Mouse (Mus musculus) kidney, embryonic 14.5 days (tissue): Measurements from ENCODE around the gene Ltbp1. TPM values are rescaled to one million over a fixed set of nuclear protein-coding genes. Genes with fewer than 3 reads are reported as not detected.

Experiments used
- ATAC-seq: fragments of 200-750 bp; cut with Nextera tagmentation; 2 replicates; pipeline ENCODE4 v1.8.0; 2017; ENCODE audit warnings: moderate number of reproducible peaks, mild to moderate bottlenecking, moderate TSS enrichment, moderate library complexity; ENCODE audit not compliant: low FRiP score, low TSS enrichment
- H3K27ac ChIP-seq: fragments of 300-500 bp; sonication (generic); 2 replicates; pipeline ENCODE4 v1.5.1; 2014; ENCODE audit warnings: low read depth, mild to moderate bottlenecking, low read length, moderate library complexity, mixed read lengths
- H3K27me3 ChIP-seq: fragments of 300-500 bp; sonication (generic); 2 replicates; pipeline ENCODE4 v1.6.1; 2014; ENCODE audit warnings: mild to moderate bottlenecking, low read length; ENCODE audit not compliant: control insufficient read depth, insufficient read depth
- H3K36me3 ChIP-seq: fragments of 300-500 bp; sonication (generic); 2 replicates; pipeline ENCODE4 v1.6.1; 2014; ENCODE audit warnings: low read length, mixed read lengths; ENCODE audit not compliant: control insufficient read depth, insufficient read depth
- H3K4me1 ChIP-seq: fragments of 300-500 bp; sonication (generic); 2 replicates; pipeline ENCODE4 v1.6.1; 2014; ENCODE audit warnings: low read length, mixed read lengths; ENCODE audit not compliant: control insufficient read depth, insufficient read depth
- H3K4me2 ChIP-seq: fragments of 300-500 bp; sonication (generic); replicated peaks from 2 replicates; pipeline ENCODE4 v1.6.1; 2014; ENCODE audit warnings: low read depth, mild to moderate bottlenecking, low read length
- H3K4me3 ChIP-seq: fragments of 300-500 bp; sonication (generic); 2 replicates; pipeline ENCODE4 v1.5.1; 2014; ENCODE audit warnings: mild to moderate bottlenecking, low read length
- H3K9ac ChIP-seq: fragments of 300-500 bp; sonication (generic); 2 replicates; pipeline ENCODE4 v1.6.1; 2014; ENCODE audit warnings: low read depth, mild to moderate bottlenecking, low read length, moderate library complexity
- H3K9me3 ChIP-seq: fragments of 300-500 bp; sonication (generic); 2 replicates; pipeline ENCODE4 v1.6.1; 2016; ENCODE audit warnings: low read length; ENCODE audit not compliant: control insufficient read depth
- WGBS: fragments of 180-500 bp; shearing (Covaris S2); extraction: QIAGEN DNeasy Blood & Tissue Kit; methylation state at CpG from one replicate; pipeline ENCODE4 v1.1.7; 2014; 5-methylcytosine and 5-hydroxymethylcytosine counted together
- polyA plus RNA-seq: library from polyadenylated mRNA; unstranded; fragments of >200 nt; fragmentation: Nextera tagmentation; extraction: Ambion mirVana; gene quantifications from 2 replicates; pipeline ENCODE4 v1.2.1, GENCODE M21; 2014

Gene Ltbp1
- polyA plus RNA-seq, 1 experiment from 2014 or later, result 54.7 TPM

DNA sequence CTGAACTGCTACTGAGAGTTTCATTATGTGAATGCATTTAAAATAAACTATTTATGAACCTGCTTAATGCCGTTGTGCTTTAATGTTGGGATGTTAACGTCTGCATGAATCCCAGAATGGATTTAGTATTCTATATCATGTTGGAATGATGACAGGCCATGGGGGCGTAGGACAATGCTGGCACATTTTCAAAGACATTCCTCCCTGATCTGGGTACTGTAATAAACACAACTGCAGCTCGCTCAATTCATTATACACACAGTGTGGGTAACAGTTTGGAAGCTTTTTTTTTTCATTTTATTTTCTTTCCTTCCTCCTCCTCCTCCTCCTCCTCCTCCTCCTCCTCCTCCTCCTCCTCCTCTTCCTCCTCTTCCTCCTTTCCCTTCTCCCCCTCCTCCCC, 82.9 kb downstream of the Ltbp1 start:
- whole genome bisulfite sequencing, result 74% methylated on average over 4 of the region's 4 CpGs

DNA sequence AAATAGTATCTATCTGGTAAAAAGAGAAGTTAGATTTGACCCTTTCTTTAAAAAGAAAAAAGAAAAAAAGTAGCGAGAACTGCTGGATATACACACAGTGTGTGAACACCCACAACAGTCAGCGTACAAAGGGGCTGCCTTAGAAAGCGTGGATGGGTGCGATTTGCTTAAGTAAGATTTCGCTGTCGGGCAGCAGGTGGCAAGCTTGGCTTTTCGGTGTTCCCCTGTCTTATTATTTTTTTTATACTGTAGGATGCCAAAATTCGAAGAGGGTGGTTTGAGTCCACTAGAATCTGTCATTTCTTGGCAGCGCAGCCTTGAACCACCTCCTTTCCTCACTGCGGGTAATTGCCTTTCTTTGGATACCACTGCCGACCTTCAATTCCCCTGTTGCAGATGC, 83.4 kb downstream of the Ltbp1 start:
- Histone ChIP-seq H3K27ac (no peak overlapping the region), H3K4me2 (no peak overlapping the region), H3K4me3 (no peak overlapping the region), H3K9ac (no peak overlapping the region), H3K27me3 (no peaks in the 10 kb centered on the region), H3K36me3 (no peaks in the 10 kb centered on the region), H3K4me1 (peaks cover 5% of the 10 kb centered on the region; the same call in 1 of the 2 replicates), H3K9me3 (no peaks in the 10 kb centered on the region)
- 90% methylated on average over 11 of the region's 11 CpGs for WGBS
- ATAC-seq, result no peak

More for the DNA sequence above, 82.9 kb downstream of the Ltbp1 start:
- peaks cover 5% of the 10 kb centered on the region; the same call in 1 of the 2 replicates for H3K4me1 ChIP-seq
- no peak for ATAC-seq
- no peak overlapping the region for H3K9ac ChIP-seq
- H3K4me3 ChIP-seq, result no peak overlapping the region
- H3K9me3 ChIP-seq, result no peaks in the 10 kb centered on the region
- no peak overlapping the region for H3K4me2 ChIP-seq
- H3K27me3 ChIP-seq, result no peaks in the 10 kb centered on the region
- no peaks in the 10 kb centered on the region for H3K36me3 ChIP-seq
- H3K27ac ChIP-seq, result no peak overlapping the region

GRCm38 (mm10) chr17:75090556-75090955, 85.2 kb downstream of the Ltbp1 start:
- H3K36me3 ChIP-seq, result no peaks in the 10 kb centered on the region

DNA sequence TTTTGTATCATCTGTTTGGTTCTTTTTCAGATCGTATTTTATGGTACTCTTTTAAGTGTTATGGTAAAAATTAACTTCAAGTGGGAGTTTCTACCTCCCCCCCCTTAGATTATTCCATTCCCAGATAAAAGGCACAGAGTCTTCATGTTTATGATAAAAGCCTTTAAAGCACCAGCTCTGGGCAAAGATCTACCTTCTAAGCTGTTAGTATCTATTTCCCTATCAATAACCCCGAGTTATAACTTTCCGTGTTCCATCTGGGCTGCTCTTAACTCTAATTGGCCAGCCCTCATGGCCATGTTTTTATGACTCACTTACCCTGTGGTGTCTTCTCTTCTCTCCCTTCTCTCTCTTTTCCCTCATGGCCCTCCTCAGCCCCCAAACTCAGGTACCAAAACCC, 88.2 kb downstream of the Ltbp1 start:
- Histone ChIP-seq H3K36me3 (no peaks in the 10 kb centered on the region), H3K4me2 (no peak overlapping the region), H3K9me3 (no peaks in the 10 kb centered on the region), H3K9ac (no peak overlapping the region), H3K27ac (no peak overlapping the region), H3K27me3 (no peaks in the 10 kb centered on the region), H3K4me3 (no peak overlapping the region), H3K4me1 (0 out of 2 replicates have a peak, but pooled peaks cover 4% of the 10 kb centered on the region)
- ATAC-seq, result no peak
- 79% methylated on average over 3 of the region's 3 CpGs for WGBS

More at GRCm38 (mm10) chr17:75090556-75090955, 85.2 kb downstream of the Ltbp1 start:
- ATAC-seq, result no peak
- no peaks in the 10 kb centered on the region for H3K27me3 ChIP-seq
- H3K9me3 ChIP-seq, result no peaks in the 10 kb centered on the region
- H3K4me3 ChIP-seq, result no peak overlapping the region
- 88% methylated on average over 6 of the region's 6 CpGs for WGBS
- no peak overlapping the region for H3K4me2 ChIP-seq
- H3K4me1 ChIP-seq, result peaks cover 5% of the 10 kb centered on the region; the same call in 1 of the 2 replicates
- no peak overlapping the region for H3K27ac ChIP-seq
- H3K9ac ChIP-seq, result no peak overlapping the region

- no peak overlapping the region for H3K27ac ChIP-seq
- no peak overlapping the region for H3K4me2 ChIP-seq
- no peak overlapping the region for H3K4me3 ChIP-seq
- 0 out of 2 replicates have a peak, but pooled peaks cover 7% of the 10 kb centered on the region for H3K4me1 ChIP-seq
- H3K9me3 ChIP-seq, result no peaks in the 10 kb centered on the region
- H3K27me3 ChIP-seq, result no peaks in the 10 kb centered on the region
- H3K36me3 ChIP-seq, result no peaks in the 10 kb centered on the region
- WGBS, result 91% methylated on average over 9 of the region's 9 CpGs
- no peak overlapping the region for H3K9ac ChIP-seq
- ATAC-seq, result no peak
These were observed 89.2 kb downstream of the Ltbp1 start for GRCm38 (mm10) chr17:75094591-75094990.

DNA sequence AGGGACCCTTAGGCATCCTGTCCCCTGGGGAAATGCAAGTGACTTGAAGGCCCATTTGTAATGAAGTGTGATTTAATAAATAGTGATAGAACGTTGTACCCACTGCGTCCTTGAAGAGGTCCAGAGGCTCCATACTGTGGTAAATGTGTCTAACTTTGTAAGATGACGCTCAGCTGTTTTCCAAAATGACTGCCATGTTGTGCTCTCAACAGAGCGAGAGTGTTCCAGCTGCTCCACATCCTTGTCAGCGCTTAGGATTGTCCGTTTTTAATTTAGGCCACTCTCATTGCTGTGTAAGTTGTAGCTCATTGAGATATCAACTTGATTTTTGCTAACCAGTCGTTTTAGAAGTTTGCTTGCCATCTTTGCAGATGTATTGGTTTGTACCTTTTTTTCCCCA, 91.4 kb downstream of the Ltbp1 start:
- Histone ChIP-seq H3K27ac (no peak overlapping the region), H3K4me2 (no peak overlapping the region), H3K27me3 (no peaks in the 10 kb centered on the region), H3K4me1 (peaks cover 11% of the 10 kb centered on the region; the same call in 1 of the 2 replicates), H3K9ac (no peak overlapping the region), H3K9me3 (no peaks in the 10 kb centered on the region), H3K36me3 (no peaks in the 10 kb centered on the region), H3K4me3 (no peak overlapping the region)
- ATAC-seq, result no peak
- 67% methylated on average over 7 of the region's 7 CpGs for WGBS

- no peak overlapping the region for H3K27ac ChIP-seq
These were observed 92.0 kb downstream of the Ltbp1 start for GRCm38 (mm10) chr17:75097367-75097766.

GRCm38 (mm10) chr17:75101215-75101614, 95.8 kb downstream of the Ltbp1 start:
- H3K4me1 ChIP-seq, result peaks cover 11% of the 10 kb centered on the region; the same call in 1 of the 2 replicates
- no peaks in the 10 kb centered on the region for H3K36me3 ChIP-seq
- H3K27ac ChIP-seq, result peak overlapping the region; percentile 59; the same call in 1 of the 2 replicates
- H3K9ac ChIP-seq, result 0 out of 2 replicates have a peak overlapping the region, but pooled peaks have one; percentile 31
- H3K4me3 ChIP-seq, result no peak overlapping the region
- no peak overlapping the region for H3K4me2 ChIP-seq
- WGBS, result 29% methylated on average over 4 of the region's 4 CpGs
- ATAC-seq, result peak; percentile 56
- no peaks in the 10 kb centered on the region for H3K9me3 ChIP-seq
- no peaks in the 10 kb centered on the region for H3K27me3 ChIP-seq

More at GRCm38 (mm10) chr17:75097367-75097766, 92.0 kb downstream of the Ltbp1 start:
- Histone ChIP-seq H3K9me3 (no peaks in the 10 kb centered on the region), H3K9ac (no peak overlapping the region), H3K27me3 (no peaks in the 10 kb centered on the region), H3K4me1 (peaks cover 11% of the 10 kb centered on the region; the same call in 1 of the 2 replicates), H3K4me2 (no peak overlapping the region), H3K36me3 (no peaks in the 10 kb centered on the region), H3K4me3 (no peak overlapping the region)
- WGBS, result 75% methylated on average over 3 of the region's 3 CpGs
- ATAC-seq, result no peak

- no peak for ATAC-seq
These were observed 96.6 kb downstream of the Ltbp1 start for GRCm38 (mm10) chr17:75101994-75102393.

More at GRCm38 (mm10) chr17:75101994-75102393, 96.6 kb downstream of the Ltbp1 start:
- Histone ChIP-seq H3K4me3 (no peak overlapping the region), H3K9ac (no peak overlapping the region), H3K9me3 (no peaks in the 10 kb centered on the region), H3K4me1 (peaks cover 8% of the 10 kb centered on the region; the same call in 1 of the 2 replicates), H3K36me3 (no peaks in the 10 kb centered on the region), H3K27ac (no peak overlapping the region; the same call in 1 of the 2 replicates), H3K4me2 (no peak overlapping the region), H3K27me3 (no peaks in the 10 kb centered on the region)
- WGBS, result 82% methylated on average over 8 of the region's 8 CpGs
